Mouse (Mus musculus): Measurements from ENCODE around the gene Fbln2.

DNA sequence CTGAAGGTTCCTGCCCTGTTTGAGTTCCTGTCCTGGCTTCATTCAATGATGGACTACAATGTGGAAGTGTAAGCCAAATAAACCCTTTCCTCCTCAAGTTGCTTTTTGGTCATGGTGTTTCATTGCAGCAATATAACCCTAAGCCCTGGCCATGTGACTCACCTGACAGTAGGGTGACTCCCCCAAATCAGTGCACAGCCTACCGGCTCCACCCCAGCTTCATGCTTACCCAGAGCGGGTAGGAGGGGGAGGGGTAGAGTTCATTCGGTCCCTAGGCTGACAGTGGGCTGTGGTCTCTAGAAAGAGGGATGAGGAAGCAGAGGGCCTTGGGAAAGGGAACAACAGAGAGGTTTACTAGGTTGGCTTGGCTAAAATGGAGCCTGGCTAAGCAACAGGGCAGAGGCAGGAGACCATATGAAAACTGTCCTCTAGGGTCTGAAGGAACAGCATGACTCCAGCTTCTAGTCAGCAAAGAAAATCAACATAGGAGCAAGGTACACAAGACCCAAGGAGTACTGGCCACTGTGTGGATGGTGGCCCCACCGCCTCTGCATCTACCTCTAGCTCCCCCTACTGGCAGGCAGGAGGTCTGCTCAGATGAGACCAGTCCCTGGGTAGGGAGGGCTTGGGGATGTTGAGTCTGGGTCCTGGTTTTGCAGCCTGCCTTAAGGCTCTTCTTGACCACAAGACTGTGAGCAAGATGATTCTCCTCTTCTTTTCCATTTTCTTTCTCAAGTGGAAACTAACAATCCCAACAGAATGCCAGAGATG lies 25.9 kb upstream of the Fbln2 start:
- TF ChIP-seq POLR2A (IDR thresholded peaks at IDR 0.05; ENCODE audit: low read depth, low read length) (no peak), CTCF (conservative IDR thresholded peaks at IDR 0.05; ENCODE audit: insufficient read depth, insufficient read length, low read depth, low read length) (peak; percentile 73)
